ENCODE assay signal across 12 mouse cellular contexts in genomic region chr3:88216116-88216515, GRCm38 (mm10). TPM values are rescaled to one million over a fixed set of nuclear protein-coding genes. Genes with fewer than 3 reads are reported as not detected.
A peak's percentile ranks its signal among the peaks of the same experiment; 100 is the strongest.
DNase-seq lines count a peak whose midpoint lies in the region; ATAC-seq and TF ChIP-seq lines count a peak whose summit lies in the region.
"Had no signal": no experiment of that assay in that cellular context is flagged by ENCODE, and none has a peak within 500 bp of the region (broad histone marks: within the 10 kb centered on the region; RNA-seq: fewer than 3 reads in every experiment).

No protein-coding gene starts in this region.

- no peaks in the 10 kb centered on the region for H3K9me3 ChIP-seq in heart, embryonic 12.5 days (replicated peaks)
- H3K9me3 ChIP-seq in ES-Bruce4 (replicated peaks; ENCODE audit: control insufficient read depth, insufficient read depth, low read length, poor library complexity, severe bottlenecking), result no peaks in the 10 kb centered on the region
- no peaks in the 10 kb centered on the region for H3K9me3 ChIP-seq in forebrain, embryonic 15.5 days
- H3K9me3 ChIP-seq in midbrain, embryonic 10.5 days (replicated peaks), result no peaks in the 10 kb centered on the region

- no peak for TF ChIP-seq EP300 in ES-Bruce4 (IDR thresholded peaks at IDR 0.05; ENCODE audit: insufficient read depth, low read depth, low read length)

- intact Hi-C loops in heart, postnatal 25 days (cut with DNase I), result no loop called here

- H3K27me3 ChIP-seq in heart, embryonic 12.5 days (replicated peaks), result peaks cover 94% of the 10 kb centered on the region
- H3K27me3 ChIP-seq in ES-Bruce4 (ENCODE audit: control insufficient read depth, insufficient read depth, low read length, poor library complexity, severe bottlenecking), result peaks cover 22% of the 10 kb centered on the region
- H3K27me3 ChIP-seq in forebrain, embryonic 15.5 days, result no peaks in the 10 kb centered on the region
- H3K27me3 ChIP-seq in midbrain, embryonic 10.5 days (ENCODE audit: low read depth, poor library complexity, severe bottlenecking), result peaks cover 100% of the 10 kb centered on the region

- H3K27ac ChIP-seq in heart, embryonic 12.5 days (ENCODE audit: poor library complexity, severe bottlenecking), result no peak overlapping the region
- H3K27ac ChIP-seq in ES-Bruce4 (ENCODE audit: insufficient read depth, low read length), result no peak overlapping the region
- H3K27ac ChIP-seq in forebrain, embryonic 15.5 days (replicated peaks), result peak overlapping the region; percentile 99
- H3K27ac ChIP-seq in midbrain, embryonic 10.5 days (replicated peaks), result 0 out of 2 replicates have a peak overlapping the region, but pooled peaks have one; percentile 59

- H3K4me2 ChIP-seq in heart, embryonic 12.5 days, result peak overlapping the region; percentile 66
- H3K4me2 ChIP-seq in forebrain, embryonic 15.5 days (replicated peaks), result peak overlapping the region; percentile 96

- no peaks in the 10 kb centered on the region for H3K36me3 ChIP-seq in heart, embryonic 12.5 days
- H3K36me3 ChIP-seq in ES-Bruce4 (ENCODE audit: control insufficient read depth, insufficient read depth, low read length, poor library complexity, severe bottlenecking), result no peaks in the 10 kb centered on the region
- H3K36me3 ChIP-seq in forebrain, embryonic 15.5 days, result peaks cover 12% of the 10 kb centered on the region; the same call in 1 of the 2 replicates
- H3K36me3 ChIP-seq in midbrain, embryonic 10.5 days, result 0 out of 2 replicates have a peak, but pooled peaks cover 3% of the 10 kb centered on the region

- H3K4me1 ChIP-seq in heart, embryonic 12.5 days (replicated peaks), result peaks cover 22% of the 10 kb centered on the region
- H3K4me1 ChIP-seq in ES-Bruce4 (ENCODE audit: control insufficient read depth, insufficient read depth, low read length), result no peaks in the 10 kb centered on the region
- peaks cover 65% of the 10 kb centered on the region for H3K4me1 ChIP-seq in forebrain, embryonic 15.5 days
- H3K4me1 ChIP-seq in midbrain, embryonic 10.5 days, result peaks cover 33% of the 10 kb centered on the region

- DNase-seq in heart, postnatal 25 days (ENCODE audit: low spot score), result no peak
- DNase-seq in midbrain, embryonic 10.5 days (ENCODE audit: low spot score), result no peak
- no peak for DNase-seq in urinary bladder, adult 18-20 months (ENCODE audit: low spot score in 2 of 2)
- DNase-seq in layer of hippocampus, adult 9-11 months, result no peak
- no peak for DNase-seq in adrenal gland, postnatal 25 days
- DNase-seq: adrenal gland, adult 8-10 months; lung, adult 18-20 months had no signal

- H3K9ac ChIP-seq in heart, embryonic 12.5 days, result no peak overlapping the region
- H3K9ac ChIP-seq in ES-Bruce4 (ENCODE audit: low read depth, poor library complexity, severe bottlenecking), result no peak overlapping the region
- H3K9ac ChIP-seq in forebrain, embryonic 15.5 days (replicated peaks), result peak overlapping the region; percentile 93

- no peak for TF ChIP-seq POLR2A in ES-Bruce4 (IDR thresholded peaks at IDR 0.05; ENCODE audit: insufficient read depth, low read length)

- TF ChIP-seq CTCF in ES-Bruce4 (IDR thresholded peaks at IDR 0.05; ENCODE audit: low read depth, low read length), result no peak

- WGBS in heart, embryonic 12.5 days, result 2% methylated on average over 6 of the region's 6 CpGs
- 8% methylated on average over 6 of the region's 6 CpGs for WGBS in forebrain, embryonic 15.5 days
- WGBS in midbrain, embryonic 10.5 days, result 1% methylated on average over 6 of the region's 6 CpGs

- H3K4me3 ChIP-seq in heart, embryonic 12.5 days, result peak overlapping the region; percentile 38
- 0 out of 2 replicates have a peak overlapping the region, but pooled peaks have one; percentile 51 for H3K4me3 ChIP-seq in ES-Bruce4 (ENCODE audit: low read depth, low read length)
- H3K4me3 ChIP-seq in forebrain, embryonic 15.5 days, result peak overlapping the region; percentile 82
- peak overlapping the region; percentile 47 for H3K4me3 ChIP-seq in midbrain, embryonic 10.5 days

- ATAC-seq in heart, embryonic 12.5 days (ENCODE audit: insufficient number of reproducible peaks, low FRiP score), result no peak
- ATAC-seq in forebrain, embryonic 15.5 days (replicated peaks), result no peak

RNA-seq across cellular contexts. Expression of gene Rhbg, which starts 38.4 kb away (rescaled TPM):
- polyA plus RNA-seq in heart, embryonic 12.5 days (2016; fragmentation: Nextera tagmentation; extraction: Ambion mirVana), result 0.19 TPM in 1 of 2 replicates, not detected in the other
- total RNA-seq in heart, postnatal 25 days (2021), result not detected
- polyA plus RNA-seq in ES-Bruce4 (2011; ENCODE audit: insufficient read depth, insufficient read length, low read depth, missing spikeins), result 0.82 TPM in 1 of 2 replicates, not detected in the other
- 0.10 and 0.14 TPM in 2 replicates for polyA plus RNA-seq in forebrain, embryonic 15.5 days (2015; fragmentation: Nextera tagmentation; extraction: Ambion mirVana)
- polyA plus RNA-seq in midbrain, embryonic 10.5 days (2016; fragmentation: Nextera tagmentation; extraction: Ambion mirVana), result not detected in 2 replicates
- 4.0 and 4.4 TPM in 2 replicates for total RNA-seq in adrenal gland, postnatal 25 days (2021)
- polyA plus RNA-seq: CD4-positive, CD25-positive, alpha-beta regulatory T cell, adult 4 months; inflammation-experienced regulatory T-cells, adult 6 months had no signal

Comparison
In these comparisons a context has a peak if more than half of its experiments do, and no peak if none do; other contexts are left out.
1. H3K27ac ChIP-seq: peak in forebrain, embryonic 15.5 days (single experiment) and midbrain, embryonic 10.5 days (single experiment); none in heart, embryonic 12.5 days (single experiment) and ES-Bruce4 (single experiment).
2. Peak in every context shown above with its lines, with median percentiles within 50 percentile points of each other: H3K4me3 ChIP-seq.